Mouse (Mus musculus): ENCODE measurements around the gene Olfr569. TPM values are rescaled to one million over a fixed set of nuclear protein-coding genes. Genes with fewer than 3 reads are reported as not detected.

The Olfr569 gene
- not detected in 2 replicates for polyA plus RNA-seq (2016; fragmentation: Nextera tagmentation; extraction: Ambion mirVana)

DNA sequence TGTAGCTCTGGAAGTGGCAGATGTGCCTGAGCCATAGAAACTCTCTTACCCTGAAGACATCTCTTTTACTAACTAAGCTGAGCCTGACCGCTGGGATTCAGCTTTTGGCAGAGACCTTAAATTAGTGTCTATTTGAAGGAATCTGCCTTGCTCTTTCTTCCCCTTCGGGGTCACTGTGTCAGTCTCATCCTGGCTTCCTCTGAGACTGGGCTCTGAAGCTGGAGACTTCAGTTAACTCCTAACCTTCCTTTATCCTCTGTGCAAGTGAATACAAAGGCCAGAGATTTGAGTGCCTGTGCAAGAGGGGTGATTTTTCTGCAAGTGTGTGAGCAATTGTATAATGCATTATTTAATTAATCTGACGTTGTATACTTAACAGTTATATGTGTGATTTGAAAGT lies at the start of gene Olfr569:
Gene Olfr569, minus strand, starts transcription at position 101 of the 400 bp plus-strand sequence.
- Histone ChIP-seq H3K27me3 (no peaks in the 10 kb centered on the region), H3K27ac (replicated peaks) (no peak within 1 kb of the TSS), H3K4me3 (no peak within 1 kb of the TSS), H3K4me1 (no peaks in the 10 kb centered on the region), H3K9ac (replicated peaks) (no peak within 1 kb of the TSS), H3K4me2 (replicated peaks) (no peak within 1 kb of the TSS), H3K9me3 (no peaks in the 10 kb centered on the region), H3K36me3 (no peaks in the 10 kb centered on the region)
- 80% methylated on average over 3 of the region's 3 CpGs for WGBS
- ATAC-seq (ENCODE audit: low FRiP score, low read depth), result no peak

DNA sequence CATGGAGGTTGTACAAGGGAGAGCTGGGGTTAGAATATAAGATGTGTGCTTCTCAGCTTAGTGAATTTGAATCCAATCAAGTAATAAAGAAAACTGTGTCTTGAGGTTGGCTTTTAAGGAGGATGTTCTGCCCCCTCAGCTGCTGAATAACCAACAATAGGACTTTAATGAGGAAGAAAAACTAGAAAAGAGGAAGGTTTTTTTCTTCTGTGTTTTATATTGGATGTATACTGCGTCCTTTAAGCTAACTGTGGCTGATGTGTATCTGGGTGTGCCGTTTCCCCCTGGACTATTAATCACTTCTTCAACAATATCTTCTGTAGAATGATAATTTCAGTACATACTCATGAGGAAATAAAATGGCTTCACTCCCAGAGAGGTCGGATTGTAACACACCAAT lies 36.4 kb upstream of the Olfr569 start:
- Histone ChIP-seq H3K27ac (replicated peaks) (no peak overlapping the region), H3K9ac (replicated peaks) (no peak overlapping the region), H3K9me3 (no peaks in the 10 kb centered on the region), H3K4me3 (no peak overlapping the region), H3K4me1 (no peaks in the 10 kb centered on the region), H3K36me3 (no peaks in the 10 kb centered on the region), H3K27me3 (no peaks in the 10 kb centered on the region), H3K4me2 (replicated peaks) (no peak overlapping the region)
- ATAC-seq (ENCODE audit: low FRiP score, low read depth), result no peak
- 82% methylated on average over 3 of the region's 3 CpGs for WGBS

DNA sequence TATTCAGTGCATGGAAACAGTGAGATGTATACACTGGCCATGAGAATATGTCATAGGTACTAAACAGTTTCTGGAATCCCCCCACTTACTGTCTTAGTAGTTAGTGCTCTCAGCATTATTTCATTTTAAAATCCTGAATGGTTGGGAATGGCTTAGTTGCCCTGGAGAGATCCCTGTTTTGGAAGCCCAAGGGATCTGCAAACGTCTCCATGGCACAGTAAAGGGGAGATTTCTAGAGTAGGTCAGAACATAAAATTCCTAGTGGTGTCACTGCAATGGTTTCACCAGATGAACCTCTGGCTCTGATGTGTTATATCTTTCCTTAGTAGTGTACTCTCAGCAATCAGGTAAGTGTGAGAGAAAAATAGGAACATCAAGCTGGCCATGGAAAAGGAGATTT lies 33.4 kb upstream of the Olfr569 start, which contains the start of gene Olfr572:
Gene Olfr572, plus strand, starts transcription at position 301 of the 400 bp plus-strand sequence.
- WGBS, result 71% methylated on average over 1 of the region's 1 CpGs
- Histone ChIP-seq H3K9ac (replicated peaks) (no peak within 1 kb of the TSS), H3K27ac (replicated peaks) (no peak within 1 kb of the TSS), H3K4me1 (no peaks in the 10 kb centered on the region), H3K4me2 (replicated peaks) (no peak within 1 kb of the TSS), H3K9me3 (no peaks in the 10 kb centered on the region), H3K27me3 (no peaks in the 10 kb centered on the region), H3K4me3 (no peak within 1 kb of the TSS), H3K36me3 (no peaks in the 10 kb centered on the region)
- no peak for ATAC-seq (ENCODE audit: low FRiP score, low read depth)

DNA sequence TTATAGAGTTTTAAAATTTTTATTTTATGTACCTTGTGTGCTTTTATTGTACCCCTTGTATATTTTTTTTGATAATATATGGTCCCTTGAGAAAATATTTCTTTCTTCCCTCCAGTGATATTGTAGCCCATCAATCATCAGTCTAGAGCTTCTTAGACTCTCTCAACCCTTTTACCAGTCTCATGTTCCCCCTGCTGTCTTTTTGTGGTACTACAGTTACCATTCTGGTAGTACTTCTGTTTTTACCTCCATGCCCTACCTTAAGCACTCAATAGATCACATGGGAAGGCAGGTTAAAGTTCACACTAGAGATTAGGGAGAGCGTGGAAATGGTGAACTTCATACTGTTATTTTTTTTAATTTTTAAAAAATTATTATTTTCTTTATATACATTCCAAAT lies 28.9 kb upstream of the Olfr569 start:
- Histone ChIP-seq H3K9ac (replicated peaks) (no peak overlapping the region), H3K27ac (replicated peaks) (no peak overlapping the region), H3K4me1 (no peaks in the 10 kb centered on the region), H3K36me3 (no peaks in the 10 kb centered on the region), H3K9me3 (no peaks in the 10 kb centered on the region), H3K4me3 (no peak overlapping the region), H3K27me3 (no peaks in the 10 kb centered on the region), H3K4me2 (replicated peaks) (no peak overlapping the region)
- ATAC-seq (ENCODE audit: low FRiP score, low read depth), result peak; percentile 86
- WGBS, result 28% methylated on average over 1 of the region's 1 CpGs

DNA sequence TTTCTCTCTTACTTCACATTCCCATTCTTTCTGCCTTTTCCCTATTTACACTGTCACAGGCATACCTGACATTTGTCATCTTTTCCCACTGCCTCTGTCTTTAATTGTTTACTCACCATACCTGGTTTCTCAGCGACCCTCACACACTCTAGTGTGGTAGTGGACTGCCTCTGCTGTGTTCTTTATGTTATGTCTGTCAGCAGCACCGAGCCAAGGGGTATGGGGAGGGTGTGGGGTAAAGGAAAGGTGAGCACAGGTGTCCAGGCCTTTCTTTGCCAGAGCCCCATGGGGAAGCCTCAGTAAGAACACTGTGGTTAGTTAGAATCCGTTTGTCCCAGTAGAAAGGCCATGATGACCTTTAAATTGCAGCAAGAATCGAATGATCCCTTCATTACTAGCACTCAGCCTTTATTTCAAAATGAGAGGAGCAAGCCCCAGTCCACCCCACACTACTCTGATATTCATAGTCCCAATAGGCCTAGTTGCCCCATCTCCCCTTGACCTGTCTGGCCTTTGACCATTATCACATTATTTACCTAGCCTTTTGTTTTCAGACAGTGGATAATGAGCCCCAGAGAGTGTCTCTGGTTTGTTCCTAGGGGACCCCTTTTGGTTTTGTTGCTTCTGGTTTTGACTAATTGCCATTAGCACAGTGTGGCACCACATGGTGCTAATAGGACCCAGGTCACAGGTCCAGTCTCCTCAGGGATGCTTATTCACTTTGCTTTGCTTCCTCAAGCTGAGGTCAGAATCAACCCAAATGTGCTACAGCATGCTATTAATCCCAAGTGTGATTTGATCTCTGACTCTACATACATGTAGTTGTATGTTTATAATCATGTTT lies 26.6 kb upstream of the Olfr569 start, which contains the start of gene Olfr571:
Gene Olfr571, minus strand, starts transcription at position 505 of the 844 bp plus-strand sequence.
- Histone ChIP-seq H3K4me2 (replicated peaks) (no peak within 1 kb of the TSS), H3K9me3 (no peaks in the 10 kb centered on the region), H3K4me3 (no peak within 1 kb of the TSS), H3K27me3 (no peaks in the 10 kb centered on the region), H3K9ac (replicated peaks) (no peak within 1 kb of the TSS), H3K4me1 (no peaks in the 10 kb centered on the region), H3K36me3 (no peaks in the 10 kb centered on the region), H3K27ac (replicated peaks) (no peak within 1 kb of the TSS)
- whole genome bisulfite sequencing, result 66% methylated on average over 4 of the region's 4 CpGs
- ATAC-seq (ENCODE audit: low FRiP score, low read depth), result peak; percentile 68

DNA sequence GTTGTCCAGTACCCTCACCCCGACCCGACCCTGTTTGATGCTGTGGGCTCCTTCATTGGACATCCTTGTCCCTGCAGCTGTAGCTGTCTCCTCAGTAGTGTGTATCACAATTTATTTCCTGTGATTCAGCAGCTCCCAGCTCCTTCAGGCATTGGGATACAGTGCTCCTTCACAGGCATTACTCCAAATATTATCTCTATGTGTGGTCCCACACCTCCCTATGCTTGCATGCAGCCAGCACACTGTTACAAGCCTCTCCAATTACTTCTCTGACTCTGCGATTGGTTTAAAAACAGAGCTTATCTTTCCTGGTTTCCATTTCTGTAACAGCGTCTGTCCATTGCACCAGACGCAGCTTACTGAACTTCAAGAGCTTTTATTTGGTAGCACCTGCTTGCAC lies 25.7 kb upstream of the Olfr569 start:
- WGBS, result 85% methylated on average over 5 of the region's 5 CpGs
- H3K4me3 ChIP-seq, result no peak overlapping the region
- no peak overlapping the region for H3K4me2 ChIP-seq (replicated peaks)
- ATAC-seq (ENCODE audit: low FRiP score, low read depth), result no peak
- no peak overlapping the region for H3K9ac ChIP-seq (replicated peaks)
- H3K27ac ChIP-seq (replicated peaks), result no peak overlapping the region
- no peaks in the 10 kb centered on the region for H3K4me1 ChIP-seq
- H3K27me3 ChIP-seq, result no peaks in the 10 kb centered on the region
- no peaks in the 10 kb centered on the region for H3K36me3 ChIP-seq
- no peaks in the 10 kb centered on the region for H3K9me3 ChIP-seq

DNA sequence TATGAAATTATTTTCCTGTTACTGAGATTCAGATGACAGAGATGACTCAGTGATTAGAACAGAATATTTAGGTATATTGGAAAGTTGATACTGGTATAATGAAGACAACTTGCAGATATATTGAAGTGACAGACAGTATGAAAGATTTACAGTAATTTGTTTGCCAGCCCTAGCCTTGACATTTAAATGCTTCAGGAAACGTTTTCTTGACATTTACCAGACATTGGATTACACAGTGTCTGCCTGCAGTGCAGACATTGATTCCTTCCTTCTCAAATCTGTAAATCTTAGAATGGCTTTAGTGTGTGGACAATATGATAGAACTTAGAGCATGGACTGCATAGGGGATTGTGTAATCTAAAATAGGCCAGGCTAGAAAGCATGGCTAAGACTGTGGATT lies 24.6 kb upstream of the Olfr569 start:
- Histone ChIP-seq H3K9me3 (no peaks in the 10 kb centered on the region), H3K27ac (replicated peaks) (no peak overlapping the region), H3K4me1 (no peaks in the 10 kb centered on the region), H3K27me3 (no peaks in the 10 kb centered on the region), H3K4me2 (replicated peaks) (no peak overlapping the region), H3K4me3 (no peak overlapping the region), H3K9ac (replicated peaks) (no peak overlapping the region), H3K36me3 (no peaks in the 10 kb centered on the region)
- 59% methylated on average over 1 of the region's 1 CpGs for WGBS
- ATAC-seq (ENCODE audit: low FRiP score, low read depth), result no peak

DNA sequence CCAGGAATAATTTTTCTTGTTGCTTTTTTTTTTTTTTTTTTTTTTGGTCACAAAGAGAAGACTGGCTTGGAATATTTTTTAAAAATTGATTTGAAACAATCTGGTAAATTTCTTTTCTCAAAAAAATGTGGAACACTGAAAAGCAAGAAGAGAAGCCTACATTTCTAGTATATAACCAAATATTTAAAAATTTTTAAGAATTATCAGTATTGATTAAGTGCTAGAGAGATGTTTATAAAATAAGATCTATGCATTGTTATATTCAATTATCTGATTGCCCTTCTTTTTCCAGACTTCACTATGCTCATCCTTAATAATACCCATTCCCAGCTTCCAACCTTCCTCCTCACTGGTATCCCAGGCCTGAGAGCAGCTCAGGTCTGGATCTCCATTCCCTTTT lies 13.9 kb downstream of the Olfr569 start, which contains the start of gene Olfr568:
Gene Olfr568, plus strand, starts transcription at position 301 of the 400 bp plus-strand sequence.
- no peak for ATAC-seq (ENCODE audit: low FRiP score, low read depth)
- Histone ChIP-seq H3K27ac (replicated peaks) (no peak within 1 kb of the TSS), H3K27me3 (no peaks in the 10 kb centered on the region), H3K9me3 (no peaks in the 10 kb centered on the region), H3K9ac (replicated peaks) (no peak within 1 kb of the TSS), H3K4me1 (no peaks in the 10 kb centered on the region), H3K4me2 (replicated peaks) (no peak within 1 kb of the TSS), H3K36me3 (no peaks in the 10 kb centered on the region), H3K4me3 (no peak within 1 kb of the TSS)

DNA sequence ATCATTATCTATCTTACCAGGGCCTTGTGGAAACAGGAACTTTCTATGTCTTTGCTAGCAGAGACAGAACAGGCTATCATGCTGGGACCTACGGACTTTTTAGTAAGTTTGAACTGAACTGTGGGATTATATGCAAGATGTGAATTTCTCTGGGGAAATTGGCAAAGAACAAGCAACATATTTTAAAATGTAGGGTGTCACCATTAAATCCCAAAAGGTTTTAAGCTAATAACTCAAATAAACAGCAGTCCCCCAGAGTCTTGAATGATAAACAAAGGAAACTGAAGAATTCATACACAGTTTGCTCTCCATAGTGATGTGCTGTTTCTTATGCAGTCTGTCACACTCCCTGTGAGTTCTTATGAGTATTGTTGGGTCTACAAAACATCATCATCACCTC lies 32.0 kb downstream of the Olfr569 start, which contains the start of gene Olfr566:
Gene Olfr566, minus strand, starts transcription at position 101 of the 400 bp plus-strand sequence.
- Histone ChIP-seq H3K27me3 (no peaks in the 10 kb centered on the region), H3K4me1 (no peaks in the 10 kb centered on the region), H3K9me3 (no peaks in the 10 kb centered on the region), H3K9ac (replicated peaks) (no peak within 1 kb of the TSS), H3K4me2 (replicated peaks) (no peak within 1 kb of the TSS), H3K4me3 (no peak within 1 kb of the TSS), H3K27ac (replicated peaks) (no peak within 1 kb of the TSS), H3K36me3 (no peaks in the 10 kb centered on the region)
- 73% methylated on average over 1 of the region's 1 CpGs for WGBS
- no peak for ATAC-seq (ENCODE audit: low FRiP score, low read depth)

DNA sequence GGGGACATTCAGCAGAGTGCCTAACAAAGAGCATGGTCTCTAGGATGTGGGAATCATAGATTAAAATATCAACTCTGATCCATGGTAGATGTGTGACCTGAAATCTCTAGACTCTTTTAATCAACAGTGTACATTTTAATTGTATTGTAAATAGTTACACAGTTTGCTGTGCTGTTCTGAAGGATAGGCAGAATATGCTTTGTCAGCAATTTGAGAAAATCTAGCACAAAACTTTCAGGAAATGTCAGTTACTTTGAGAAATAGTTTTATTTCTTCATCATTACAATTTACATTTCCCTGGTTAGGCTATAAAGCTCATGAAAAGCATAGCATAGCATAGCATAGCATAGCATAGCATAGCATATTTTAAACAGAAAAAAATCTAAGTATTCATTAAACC lies 34.9 kb downstream of the Olfr569 start:
- Histone ChIP-seq H3K27ac (replicated peaks) (no peak overlapping the region), H3K4me2 (replicated peaks) (no peak overlapping the region), H3K27me3 (no peaks in the 10 kb centered on the region), H3K36me3 (no peaks in the 10 kb centered on the region), H3K4me3 (no peak overlapping the region), H3K9ac (replicated peaks) (no peak overlapping the region), H3K4me1 (no peaks in the 10 kb centered on the region), H3K9me3 (no peaks in the 10 kb centered on the region)
- no peak for ATAC-seq (ENCODE audit: low FRiP score, low read depth)
